ENCODE assay signal across 8 mouse cellular contexts in genomic region chr10:94609309-94609777, GRCm38 (mm10).
DNase-seq lines count a peak whose midpoint lies in the region; ATAC-seq lines count a peak whose summit lies in the region.

No protein-coding gene starts in this region.

- peak; percentile 20 for DNase-seq in T-cell, adult 2 months (ENCODE audit: low spot score)
- DNase-seq in cerebellum, postnatal 14 days = peak; percentile 87 to 91
- DNase-seq in frontal cortex, postnatal 25 days (ENCODE audit: low spot score in 2 of 2) = peak; percentile 55 to 76
- DNase-seq in hindbrain, embryonic 14.5 days (ENCODE audit: low spot score) = peak; percentile 68
- peak; percentile 83 to 86 for DNase-seq in layer of hippocampus, postnatal 14 days (ENCODE audit: low spot score in 2 of 2)
- DNase-seq in lung, postnatal 10 days = peak; percentile 89
- DNase-seq in retina, postnatal 1 day = peak; percentile 89
- peak; percentile 50 to 70 for DNase-seq in urinary bladder, postnatal 4 days (ENCODE audit: low spot score in 2 of 2)

- WGBS in hindbrain, embryonic 14.5 days = 49% methylated on average over 5 of the region's 5 CpGs

- H3K27ac ChIP-seq in hindbrain, embryonic 14.5 days = no peak overlapping the region

- H3K4me3 ChIP-seq in hindbrain, embryonic 14.5 days (replicated peaks; ENCODE audit: low read length) = no peak overlapping the region

- ATAC-seq in hindbrain, embryonic 14.5 days (ENCODE audit: low FRiP score) = peak; percentile 61; the same call in 1 of the 2 replicates

- H3K36me3 ChIP-seq in hindbrain, embryonic 14.5 days (replicated peaks; ENCODE audit: control insufficient read depth, insufficient read depth) = no peaks in the 10 kb centered on the region

- no peak overlapping the region for H3K9ac ChIP-seq in hindbrain, embryonic 14.5 days

- H3K4me1 ChIP-seq in hindbrain, embryonic 14.5 days (replicated peaks; ENCODE audit: control insufficient read depth, insufficient read depth, low read length) = peaks cover 5% of the 10 kb centered on the region; the same call in 1 of the 2 replicates

- no peaks in the 10 kb centered on the region for H3K9me3 ChIP-seq in hindbrain, embryonic 14.5 days (ENCODE audit: control insufficient read depth, low read length)

- H3K4me2 ChIP-seq in hindbrain, embryonic 14.5 days (replicated peaks) = no peak overlapping the region

- H3K27me3 ChIP-seq in hindbrain, embryonic 14.5 days (ENCODE audit: control insufficient read depth, insufficient read depth, low read length) = no peaks in the 10 kb centered on the region

Comparison
In these comparisons a context has a peak if more than half of its experiments do, and no peak if none do; other contexts are left out.
1. DNase-seq: peak in every context shown above with its lines; median percentile 89 in cerebellum, postnatal 14 days; 89 in lung, postnatal 10 days; 89 in retina, postnatal 1 day; 84 in layer of hippocampus, postnatal 14 days; 68 in hindbrain, embryonic 14.5 days; 66 in frontal cortex, postnatal 25 days; 60 in urinary bladder, postnatal 4 days; 20 in T-cell, adult 2 months.